Comparison of ENCODE assay signal across 27 mouse cellular contexts in genomic region chr19:45350456-45350855, GRCm38 (mm10). TPM values are rescaled to one million over a fixed set of nuclear protein-coding genes. Genes with fewer than 3 reads are reported as not detected.
DNase-seq lines count a peak whose midpoint lies in the region; ATAC-seq and TF ChIP-seq lines count a peak whose summit lies in the region.
"Had no signal": no experiment of that assay in that cellular context is flagged by ENCODE, and none has a peak within 500 bp of the region (broad histone marks: within the 10 kb centered on the region; RNA-seq: fewer than 3 reads in every experiment).

No protein-coding gene starts in this region.

- H3K27me3 ChIP-seq in heart, embryonic 14.5 days (ENCODE audit: control insufficient read depth, insufficient read depth, low read length), result peaks cover 4% of the 10 kb centered on the region; the same call in 1 of the 2 replicates
- peaks cover 32% of the 10 kb centered on the region for H3K27me3 ChIP-seq in liver, embryonic 12.5 days (replicated peaks)
- H3K27me3 ChIP-seq in liver, postnatal 0 days (ENCODE audit: insufficient read depth, low read length), result no peaks in the 10 kb centered on the region
- H3K27me3 ChIP-seq: CH12.LX; embryonic facial prominence, embryonic 13.5 days; forebrain, embryonic 15.5 days; hindbrain, embryonic 15.5 days; stomach, embryonic 15.5 days had no signal

- no peak for DNase-seq in gastrocnemius, adult 2 months
- DNase-seq in gastrocnemius, postnatal 4 days (ENCODE audit: low spot score in 2 of 2), result no peak
- no peak for DNase-seq in heart, postnatal 10 days
- no peak for DNase-seq in liver, postnatal 0 days
- peak; percentile 84 for DNase-seq in R1 (ENCODE audit: low read depth, low spot score)
- no peak for DNase-seq in testis, postnatal 14 days (ENCODE audit: low spot score)
- DNase-seq: adrenal gland, postnatal 25 days; cerebellum, adult 11-12 months; cerebellum, postnatal 10 days; kidney, adult 11 months; kidney, postnatal 14 days; lung, adult 18-20 months; right cerebral cortex, postnatal 25 days; thymus, postnatal 36 days had no signal

- ATAC-seq in heart, embryonic 14.5 days (ENCODE audit: insufficient number of reproducible peaks, insufficient read depth, low FRiP score, low read depth), result no peak
- no peak for ATAC-seq in liver, embryonic 12.5 days
- no peak for ATAC-seq in liver, postnatal 0 days
- ATAC-seq: forebrain, embryonic 15.5 days; inflammation-experienced regulatory T-cells, adult 6 months; midbrain, embryonic 16.5 days; Patski had no signal

- intact Hi-C loops in gastrocnemius, adult 2 months (cut with DNase I), result no loop called here
- intact Hi-C loops in heart, postnatal 10 days (cut with DNase I), result no loop called here

- peak overlapping the region; percentile 46 for H3K4me2 ChIP-seq in heart, embryonic 14.5 days (ENCODE audit: low read length)
- H3K4me2 ChIP-seq in liver, embryonic 12.5 days, result 0 out of 2 replicates have a peak overlapping the region, but pooled peaks have one; percentile 7
- no peak overlapping the region for H3K4me2 ChIP-seq in liver, postnatal 0 days (ENCODE audit: low read depth, low read length)
- H3K4me2 ChIP-seq: embryonic facial prominence, embryonic 13.5 days; forebrain, embryonic 15.5 days; hindbrain, embryonic 15.5 days; midbrain, embryonic 11.5 days; stomach, embryonic 15.5 days had no signal

- peak overlapping the region; percentile 20 for H3K4me3 ChIP-seq in gastrocnemius, adult 2 months
- 0 out of 4 replicates have a peak overlapping the region, but pooled peaks of 1 of the 2 experiments have one; percentile 13 for H3K4me3 ChIP-seq in heart, embryonic 14.5 days (ENCODE audit: control insufficient read depth in 1 of 2, insufficient read depth in 1 of 2, low read depth in 1 of 2, low read length in 2 of 2)
- H3K4me3 ChIP-seq in liver, embryonic 12.5 days, result no peak overlapping the region
- no peak overlapping the region for H3K4me3 ChIP-seq in liver, postnatal 0 days (ENCODE audit: low read depth, low read length)
- H3K4me3 ChIP-seq: embryonic facial prominence, embryonic 13.5 days; forebrain, embryonic 10.5 days; forebrain, embryonic 15.5 days; hindbrain, embryonic 10.5 days; hindbrain, embryonic 15.5 days; stomach, embryonic 15.5 days had no signal

- peak overlapping the region; percentile 38 for H3K27ac ChIP-seq in gastrocnemius, adult 2 months
- H3K27ac ChIP-seq in heart, embryonic 14.5 days (replicated peaks in 1 of 2; ENCODE audit: control insufficient read depth in 1 of 2, insufficient read depth in 1 of 2, low read depth in 2 of 2, low read length in 2 of 2), result no peak overlapping the region
- H3K27ac ChIP-seq in liver, embryonic 12.5 days, result no peak overlapping the region
- H3K27ac ChIP-seq in liver, postnatal 0 days (ENCODE audit: low read depth), result no peak overlapping the region
- H3K27ac ChIP-seq: embryonic facial prominence, embryonic 13.5 days; forebrain, embryonic 10.5 days; forebrain, embryonic 15.5 days; hindbrain, embryonic 10.5 days; hindbrain, embryonic 15.5 days; stomach, embryonic 15.5 days had no signal

- H3K4me1 ChIP-seq in heart, embryonic 14.5 days (ENCODE audit: control insufficient read depth in 2 of 2, insufficient read depth in 2 of 2, low read length in 2 of 2), result peaks cover 0 to 3% of the 10 kb centered on the region in 2 experiments; a peak in 2 of 4 replicates
- no peaks in the 10 kb centered on the region for H3K4me1 ChIP-seq in liver, embryonic 12.5 days
- peaks cover 4% of the 10 kb centered on the region; the same call in 1 of the 2 replicates for H3K4me1 ChIP-seq in liver, postnatal 0 days (ENCODE audit: insufficient read depth)
- H3K4me1 ChIP-seq: embryonic facial prominence, embryonic 13.5 days; forebrain, embryonic 10.5 days; forebrain, embryonic 15.5 days; hindbrain, embryonic 10.5 days; stomach, embryonic 15.5 days had no signal

- TF ChIP-seq CTCF in gastrocnemius, adult 2 months (IDR thresholded peaks at IDR 0.05), result no peak
- TF ChIP-seq CTCF in liver, postnatal 0 days (IDR thresholded peaks at IDR 0.05; ENCODE audit: low read depth), result no peak

- WGBS in heart, embryonic 14.5 days, result 53% methylated on average over 12 of the region's 12 CpGs
- 40% methylated on average over 12 of the region's 12 CpGs for WGBS in liver, embryonic 12.5 days (ENCODE audit: insufficient replicate concordance)
- 55% methylated on average over 12 of the region's 12 CpGs for WGBS in liver, postnatal 0 days (ENCODE audit: insufficient replicate concordance)

- H3K9me3 ChIP-seq in heart, embryonic 14.5 days (ENCODE audit: control insufficient read depth, low read length), result no peaks in the 10 kb centered on the region
- no peaks in the 10 kb centered on the region for H3K9me3 ChIP-seq in liver, embryonic 12.5 days (replicated peaks)
- no peaks in the 10 kb centered on the region for H3K9me3 ChIP-seq in liver, postnatal 0 days (ENCODE audit: low read length)
- H3K9me3 ChIP-seq: embryonic facial prominence, embryonic 13.5 days; forebrain, embryonic 10.5 days; forebrain, embryonic 15.5 days; hindbrain, embryonic 10.5 days; hindbrain, embryonic 15.5 days; stomach, embryonic 15.5 days had no signal

- H3K36me3 ChIP-seq in heart, embryonic 14.5 days (ENCODE audit: control insufficient read depth, insufficient read depth, low read length), result no peaks in the 10 kb centered on the region
- H3K36me3 ChIP-seq in liver, embryonic 12.5 days, result no peaks in the 10 kb centered on the region
- no peaks in the 10 kb centered on the region for H3K36me3 ChIP-seq in liver, postnatal 0 days (replicated peaks; ENCODE audit: insufficient read depth, low read length)
- H3K36me3 ChIP-seq: embryonic facial prominence, embryonic 13.5 days; forebrain, embryonic 10.5 days; forebrain, embryonic 15.5 days; hindbrain, embryonic 10.5 days; hindbrain, embryonic 15.5 days; stomach, embryonic 15.5 days had no signal

- TF ChIP-seq EP300 in liver, postnatal 0 days (IDR thresholded peaks at IDR 0.05; ENCODE audit: low read depth), result no peak

- no peak overlapping the region for H3K9ac ChIP-seq in heart, embryonic 14.5 days (ENCODE audit: low read length)
- H3K9ac ChIP-seq in liver, embryonic 12.5 days, result no peak overlapping the region
- H3K9ac ChIP-seq in liver, postnatal 0 days (replicated peaks), result no peak overlapping the region
- H3K9ac ChIP-seq: embryonic facial prominence, embryonic 13.5 days; forebrain, embryonic 15.5 days; hindbrain, embryonic 15.5 days; stomach, embryonic 15.5 days had no signal

RNA-seq across cellular contexts. Expression of gene Btrc, which starts 13.1 kb away (rescaled TPM):
- 10 to 100 TPM; 20.5 to 22.0 TPM for total RNA-seq in gastrocnemius, adult 2 months (2021)
- total RNA-seq in gastrocnemius, postnatal 4 days (2021), result 10 to 100 TPM; 39.6 to 43.8 TPM
- polyA plus RNA-seq in heart, embryonic 14.5 days (2014; fragmentation: Nextera tagmentation; extraction: Ambion mirVana), result 36.4 and 37.4 TPM in 2 replicates
- 10 to 100 TPM; 22.6 to 24.9 TPM for total RNA-seq in heart, postnatal 10 days (2021)
- polyA plus RNA-seq in liver, embryonic 12.5 days (2016; fragmentation: Nextera tagmentation; extraction: Ambion mirVana), result 48.9 and 49.1 TPM in 2 replicates
- polyA plus RNA-seq in liver, postnatal 0 days (2015; fragmentation: Nextera tagmentation; extraction: Ambion mirVana), result 20.3 and 21.3 TPM in 2 replicates
